Mouse (Mus musculus) kidney, adult 2 months (tissue): ENCODE measurements around the gene Hap1.

Experiments
- CTCF ChIP-seq: fragments of 200-500 bp; conservative IDR thresholded peaks from 2 replicates; pipeline ENCODE4 v1.5.1; 2011; ENCODE audit warnings: low read depth, mild to moderate bottlenecking, control low read depth, low read length, moderate library complexity, mixed read lengths; ENCODE audit not compliant: insufficient read depth, insufficient read length
- POLR2A ChIP-seq: fragments of 200-500 bp; IDR thresholded peaks from one replicate; pipeline ENCODE4 v1.6.1; 2011; ENCODE audit warnings: low read depth, low read length, control low read depth

- TF ChIP-seq CTCF (no peak), POLR2A (no peak)
These were observed 31.2 kb upstream of the Hap1 start for GRCm38 (mm10) chr11:100387111-100387510.
